Mouse (Mus musculus): ENCODE measurements around the gene Ugp2. TPM values are rescaled to one million over a fixed set of nuclear protein-coding genes. Genes with fewer than 3 reads are reported as not detected.
"Not testable (repeated sequence)": the region's sequence is repeated elsewhere in the genome, so short reads cannot be mapped to it uniquely, and the experiment has no call there.

Gene Ugp2
- polyA plus RNA-seq, 1 experiment from 2014 or later: 175 TPM

- not testable (repeated sequence) for H3K27me3 ChIP-seq; H3K36me3 ChIP-seq; H3K9me3 ChIP-seq (replicated peaks); H3K4me2 ChIP-seq; H3K4me1 ChIP-seq (replicated peaks); ATAC-seq (replicated peaks; ENCODE audit: insufficient number of reproducible peaks, insufficient read depth, low FRiP score, low read depth); H3K4me3 ChIP-seq; H3K27ac ChIP-seq; H3K9ac ChIP-seq
- 100% methylated on average over 2 of the region's 2 CpGs for WGBS
These were observed 82.8 kb downstream of the Ugp2 start for GRCm38 (mm10) chr11:21288153-21288552.

GRCm38 (mm10) chr11:21286391-21286790 is 84.6 kb downstream of the Ugp2 start:
- no peaks in the 10 kb centered on the region for H3K4me1 ChIP-seq (replicated peaks)
- peaks cover 3% of the 10 kb centered on the region; the same call in 1 of the 2 replicates for H3K36me3 ChIP-seq
- no peak overlapping the region for H3K4me2 ChIP-seq
- ATAC-seq (replicated peaks; ENCODE audit: insufficient number of reproducible peaks, insufficient read depth, low FRiP score, low read depth): no peak
- WGBS: 59% methylated on average over 3 of the region's 3 CpGs
- H3K27ac ChIP-seq: no peak overlapping the region
- H3K9ac ChIP-seq: no peak overlapping the region
- no peaks in the 10 kb centered on the region for H3K27me3 ChIP-seq
- no peaks in the 10 kb centered on the region for H3K9me3 ChIP-seq (replicated peaks)
- H3K4me3 ChIP-seq: no peak overlapping the region

- peaks cover 5% of the 10 kb centered on the region for H3K36me3 ChIP-seq
- H3K27ac ChIP-seq: no peak overlapping the region
- no peak overlapping the region for H3K9ac ChIP-seq
- H3K9me3 ChIP-seq (replicated peaks): no peaks in the 10 kb centered on the region
- WGBS: 79% methylated on average over 2 of the region's 2 CpGs
- no peak overlapping the region for H3K4me2 ChIP-seq
- ATAC-seq (replicated peaks; ENCODE audit: insufficient number of reproducible peaks, insufficient read depth, low FRiP score, low read depth): no peak
- H3K27me3 ChIP-seq: no peaks in the 10 kb centered on the region
- H3K4me3 ChIP-seq: no peak overlapping the region
- H3K4me1 ChIP-seq (replicated peaks): no peaks in the 10 kb centered on the region
These were observed 94.8 kb downstream of the Ugp2 start for GRCm38 (mm10) chr11:21276151-21276550.

MicroRNA genes within 50 kb of the gene (microRNA counts, 519-probe panel; counts per million panel counts)
- microRNA mmu-miR-1933-3p (271 counts per million, percentile 0 among the panel's probes with 10 or more counts), microRNA mmu-miR-1933-5p (not detected)

Small RNA genes lying within 50 kb of the gene (microRNA-seq; reads per million reads assigned to microRNA genes)
- 0.63 reads per million for gene Mir1933

Other genes starting within 250 kb of the Ugp2 start
- gene Vps54, start 131.9 kb downstream of the Ugp2 start, polyA plus RNA-seq (2015; fragmentation: Nextera tagmentation; extraction: Ambion mirVana): 7.6 and 10.0 TPM in 2 replicates
- 6.7 and 7.7 TPM in 2 replicates for gene Wdpcp, start 201.0 kb upstream of the Ugp2 start, polyA plus RNA-seq (2015; fragmentation: Nextera tagmentation; extraction: Ambion mirVana)
- gene Mdh1, start 201.2 kb upstream of the Ugp2 start, polyA plus RNA-seq (2015; fragmentation: Nextera tagmentation; extraction: Ambion mirVana): 1,610 and 1,790 TPM in 2 replicates